Mouse (Mus musculus): ENCODE results near the gene Aldh16a1. TPM values are rescaled to one million over a fixed set of nuclear protein-coding genes. Genes with fewer than 3 reads are reported as not detected.

Aldh16a1 gene
- polyA plus RNA-seq, 1 experiment: 106 TPM

DNA sequence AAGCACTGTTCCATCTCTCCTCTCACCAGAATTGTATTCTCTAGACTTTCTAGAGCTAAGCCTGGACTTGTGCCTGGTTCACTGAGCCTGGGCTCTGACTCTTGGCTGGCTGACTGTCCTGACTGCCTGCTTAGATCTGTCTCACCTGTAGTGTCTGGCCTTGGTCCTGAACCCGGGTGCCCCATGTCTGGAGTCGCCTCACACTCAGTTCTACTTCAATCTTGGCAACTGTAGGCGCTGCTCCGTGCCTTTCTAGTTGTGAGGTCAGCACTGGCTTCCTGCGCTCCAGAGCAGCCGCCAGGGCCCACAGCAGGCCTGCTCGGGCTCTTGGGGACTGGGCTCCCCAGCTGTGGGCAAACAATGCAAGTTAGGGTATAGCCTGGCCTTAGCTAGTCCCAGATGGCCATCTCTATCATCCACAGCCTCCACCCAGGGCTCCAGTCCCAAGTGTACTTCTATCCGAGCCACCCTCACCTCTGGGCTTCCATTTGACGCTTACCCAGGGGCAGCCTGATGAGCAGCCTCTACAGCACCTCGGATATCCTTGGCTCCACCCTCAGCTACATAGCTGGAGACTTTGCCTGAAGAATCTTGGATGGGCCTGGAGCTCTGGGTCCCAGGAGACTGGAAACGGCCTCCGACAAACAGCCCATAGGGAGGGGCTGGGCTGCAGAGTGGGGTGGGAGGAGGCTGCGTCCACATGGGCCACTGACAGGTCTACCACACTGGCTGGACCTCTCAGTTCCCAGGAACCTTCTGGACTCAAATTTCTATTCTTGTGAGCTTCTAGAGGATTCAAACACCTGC is 9.8 kb downstream of the Aldh16a1 start:
- TF ChIP-seq POLR2A (IDR thresholded peaks at IDR 0.05; ENCODE audit: low read depth, low read length) (no peak), CTCF (conservative IDR thresholded peaks at IDR 0.05; ENCODE audit: insufficient read depth, insufficient read length, low read depth, low read length) (no peak)
- Histone ChIP-seq H3K36me3 (ENCODE audit: control insufficient read depth, insufficient read depth, low read length) (peaks cover 2% of the 10 kb centered on the region), H3K27me3 (replicated peaks; ENCODE audit: control insufficient read depth, insufficient read depth, low read length) (no peaks in the 10 kb centered on the region), H3K4me1 (ENCODE audit: control insufficient read depth, insufficient read depth, low read length) (peaks cover 15% of the 10 kb centered on the region; the same call in 1 of the 2 replicates), H3K27ac (ENCODE audit: insufficient read depth, low read depth, low read length) (0 out of 2 replicates have a peak overlapping the region, but pooled peaks have one; percentile 25), H3K4me3 (ENCODE audit: insufficient read depth, low read depth, low read length) (no peak overlapping the region)
- DNase-seq: no peak
- 75% methylated on average over 13 of the region's 13 CpGs for WGBS

DNA sequence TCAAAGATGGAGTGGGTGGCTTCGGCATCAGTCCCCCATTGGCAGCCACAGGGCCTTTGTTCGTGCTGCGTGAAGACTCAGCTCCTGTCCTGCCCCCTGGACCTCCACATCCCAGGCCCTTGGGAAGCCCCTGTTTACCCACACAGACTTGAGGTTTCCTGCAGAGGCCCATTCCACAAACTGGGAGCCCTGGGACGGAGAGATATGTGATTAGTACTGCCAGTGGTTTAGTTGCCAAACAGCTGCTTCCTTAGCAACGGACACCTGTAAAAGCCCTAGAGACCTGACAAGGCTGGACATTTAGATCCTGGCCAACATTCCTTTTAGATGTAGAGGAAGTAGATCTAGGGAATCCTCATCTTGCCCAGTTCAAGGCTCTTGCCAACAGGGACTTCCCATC is 12.5 kb downstream of the Aldh16a1 start:
- DNase-seq: no peak
- Histone ChIP-seq H3K27me3 (replicated peaks; ENCODE audit: control insufficient read depth, insufficient read depth, low read length) (no peaks in the 10 kb centered on the region), H3K4me1 (ENCODE audit: control insufficient read depth, insufficient read depth, low read length) (no peaks in the 10 kb centered on the region), H3K27ac (ENCODE audit: insufficient read depth, low read depth, low read length) (no peak overlapping the region), H3K36me3 (ENCODE audit: control insufficient read depth, insufficient read depth, low read length) (peaks cover 2% of the 10 kb centered on the region), H3K4me3 (ENCODE audit: insufficient read depth, low read depth, low read length) (no peak overlapping the region)
- TF ChIP-seq CTCF (conservative IDR thresholded peaks at IDR 0.05; ENCODE audit: insufficient read depth, insufficient read length, low read depth, low read length) (no peak), POLR2A (IDR thresholded peaks at IDR 0.05; ENCODE audit: low read depth, low read length) (no peak)
- 82% methylated on average over 5 of the region's 5 CpGs for WGBS

DNA sequence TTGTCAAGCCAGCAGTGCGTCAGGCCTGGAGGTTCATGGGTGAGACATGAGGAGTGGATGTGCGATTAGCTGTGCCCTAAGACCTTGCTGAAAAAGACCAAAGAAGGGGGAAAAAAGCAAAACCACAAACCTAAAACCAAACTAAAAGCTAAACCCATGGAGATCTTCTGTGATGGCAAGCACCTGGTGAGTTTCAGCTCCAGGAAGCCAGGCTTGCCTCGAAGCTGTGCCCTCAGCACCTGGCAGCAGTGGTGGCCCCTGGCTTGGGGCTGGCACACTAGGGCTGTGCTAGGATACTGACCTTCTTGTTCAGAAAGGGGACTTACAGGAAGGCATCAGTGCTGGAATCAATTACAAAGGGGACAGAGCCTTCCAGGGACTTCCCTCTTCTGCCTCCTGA is 13.1 kb downstream of the Aldh16a1 start:
- Histone ChIP-seq H3K4me3 (ENCODE audit: insufficient read depth, low read depth, low read length) (no peak overlapping the region), H3K4me1 (ENCODE audit: control insufficient read depth, insufficient read depth, low read length) (no peaks in the 10 kb centered on the region), H3K27me3 (replicated peaks; ENCODE audit: control insufficient read depth, insufficient read depth, low read length) (no peaks in the 10 kb centered on the region), H3K27ac (ENCODE audit: insufficient read depth, low read depth, low read length) (no peak overlapping the region), H3K36me3 (ENCODE audit: control insufficient read depth, insufficient read depth, low read length) (peaks cover 2% of the 10 kb centered on the region)
- no peak for TF ChIP-seq POLR2A (IDR thresholded peaks at IDR 0.05; ENCODE audit: low read depth, low read length)
- no peak for TF ChIP-seq CTCF (conservative IDR thresholded peaks at IDR 0.05; ENCODE audit: insufficient read depth, insufficient read length, low read depth, low read length)
- 94% methylated on average over 3 of the region's 3 CpGs for WGBS
- no peak for DNase-seq

- DNase-seq: no peak
These were observed 14.3 kb downstream of the Aldh16a1 start for GRCm38 (mm10) chr7:45139904-45140723.

GRCm38 (mm10) chr7:45138403-45138802 is 16.0 kb downstream of the Aldh16a1 start:
- no peak overlapping the region for H3K27ac ChIP-seq (ENCODE audit: insufficient read depth, low read depth, low read length)
- WGBS: 87% methylated on average over 1 of the region's 1 CpGs
- no peaks in the 10 kb centered on the region for H3K4me1 ChIP-seq (ENCODE audit: control insufficient read depth, insufficient read depth, low read length)
- no peak overlapping the region for H3K4me3 ChIP-seq (ENCODE audit: insufficient read depth, low read depth, low read length)
- TF ChIP-seq POLR2A (IDR thresholded peaks at IDR 0.05; ENCODE audit: low read depth, low read length) (no peak), CTCF (conservative IDR thresholded peaks at IDR 0.05; ENCODE audit: insufficient read depth, insufficient read length, low read depth, low read length) (no peak)
- no peaks in the 10 kb centered on the region for H3K36me3 ChIP-seq (ENCODE audit: control insufficient read depth, insufficient read depth, low read length)
- no peak for DNase-seq
- H3K27me3 ChIP-seq (replicated peaks; ENCODE audit: control insufficient read depth, insufficient read depth, low read length): no peaks in the 10 kb centered on the region

More at GRCm38 (mm10) chr7:45139904-45140723, 14.3 kb downstream of the Aldh16a1 start:
- Histone ChIP-seq H3K36me3 (ENCODE audit: control insufficient read depth, insufficient read depth, low read length) (peaks cover 2% of the 10 kb centered on the region), H3K27me3 (replicated peaks; ENCODE audit: control insufficient read depth, insufficient read depth, low read length) (no peaks in the 10 kb centered on the region), H3K4me1 (ENCODE audit: control insufficient read depth, insufficient read depth, low read length) (no peaks in the 10 kb centered on the region), H3K27ac (ENCODE audit: insufficient read depth, low read depth, low read length) (no peak overlapping the region), H3K4me3 (ENCODE audit: insufficient read depth, low read depth, low read length) (no peak overlapping the region)
- TF ChIP-seq CTCF (conservative IDR thresholded peaks at IDR 0.05; ENCODE audit: insufficient read depth, insufficient read length, low read depth, low read length) (no peak), POLR2A (IDR thresholded peaks at IDR 0.05; ENCODE audit: low read depth, low read length) (no peak)
- WGBS: 72% methylated on average over 8 of the region's 8 CpGs

DNA sequence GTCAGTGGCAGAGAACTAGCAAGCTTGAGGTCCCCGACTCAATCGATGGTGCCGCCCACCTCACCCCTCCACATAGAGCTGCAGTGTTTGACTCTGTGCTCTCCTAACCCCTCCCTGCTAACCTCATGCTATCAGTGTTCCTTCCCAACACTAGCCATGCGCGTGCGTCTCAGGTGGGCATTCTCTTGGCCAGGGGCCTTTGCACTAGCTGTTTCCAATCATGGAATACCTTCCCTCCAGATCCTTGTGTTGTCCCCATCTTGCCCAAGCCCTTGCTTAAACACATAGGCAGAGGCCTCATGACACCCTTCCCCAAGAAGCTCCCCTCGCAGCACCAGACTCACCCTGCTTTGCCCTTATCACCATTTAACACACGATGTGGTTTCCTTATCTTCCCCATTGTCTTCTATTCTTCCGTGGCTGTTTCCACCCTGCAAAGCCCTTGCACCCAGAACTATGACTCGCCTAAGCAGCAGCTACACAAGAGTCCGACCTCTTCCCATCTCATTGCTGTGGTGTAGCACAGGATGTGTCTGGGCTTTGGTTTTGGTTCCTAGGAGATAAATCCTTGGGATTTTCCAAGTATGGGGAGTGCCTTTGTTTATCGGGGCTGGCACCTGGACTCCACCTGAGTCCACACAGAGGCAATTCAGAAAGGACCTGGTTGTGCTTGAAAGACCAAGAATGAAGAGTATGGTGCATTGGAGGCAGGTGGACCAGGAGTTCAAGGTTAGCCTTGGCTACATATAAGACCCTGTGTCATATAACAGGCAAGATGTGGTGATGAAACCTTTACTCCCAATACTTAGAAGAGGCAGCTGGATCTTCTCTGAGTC is 17.0 kb downstream of the Aldh16a1 start:
- TF ChIP-seq CTCF (conservative IDR thresholded peaks at IDR 0.05; ENCODE audit: insufficient read depth, insufficient read length, low read depth, low read length): no peak
- no peak for TF ChIP-seq POLR2A (IDR thresholded peaks at IDR 0.05; ENCODE audit: low read depth, low read length)
- Histone ChIP-seq H3K4me3 (ENCODE audit: insufficient read depth, low read depth, low read length) (no peak overlapping the region), H3K4me1 (ENCODE audit: control insufficient read depth, insufficient read depth, low read length) (no peaks in the 10 kb centered on the region), H3K36me3 (ENCODE audit: control insufficient read depth, insufficient read depth, low read length) (no peaks in the 10 kb centered on the region), H3K27ac (ENCODE audit: insufficient read depth, low read depth, low read length) (no peak overlapping the region), H3K27me3 (replicated peaks; ENCODE audit: control insufficient read depth, insufficient read depth, low read length) (no peaks in the 10 kb centered on the region)
- no peak for DNase-seq
- WGBS: 79% methylated on average over 12 of the region's 12 CpGs

All from kidney, adult 2 months (tissue).